Comparison of ENCODE assay signal across 9 mouse cellular contexts in genomic region chr4:45890066-45890761, GRCm38 (mm10). TPM values are rescaled to one million over a fixed set of nuclear protein-coding genes. Genes with fewer than 3 reads are reported as not detected.
DNase-seq lines count a peak whose midpoint lies in the region; ATAC-seq and TF ChIP-seq lines count a peak whose summit lies in the region.
"Had no signal": no experiment of that assay in that cellular context is flagged by ENCODE, and none has a peak within 500 bp of the region (broad histone marks: within the 10 kb centered on the region; RNA-seq: fewer than 3 reads in every experiment).

Gene Ccdc180, plus strand, starts transcription at chr4:45890303.

- ATAC-seq in intestine, embryonic 16.5 days: peak; percentile 89

- H3K4me1 ChIP-seq in intestine, embryonic 16.5 days (ENCODE audit: control insufficient read depth, insufficient read depth, low read length): peaks cover 6% of the 10 kb centered on the region; the same call in 1 of the 2 replicates
- H3K4me1 ChIP-seq in midbrain, embryonic 10.5 days: peaks cover 18% of the 10 kb centered on the region
- H3K4me1 ChIP-seq in small intestine, adult 2 months (ENCODE audit: control insufficient read depth, insufficient read depth, insufficient read length, low read length): no peaks in the 10 kb centered on the region

- no peaks in the 10 kb centered on the region for H3K9me3 ChIP-seq in intestine, embryonic 16.5 days (ENCODE audit: control insufficient read depth, low read length)
- no peaks in the 10 kb centered on the region for H3K9me3 ChIP-seq in midbrain, embryonic 10.5 days (replicated peaks)

- no peaks in the 10 kb centered on the region for H3K27me3 ChIP-seq in intestine, embryonic 16.5 days (replicated peaks; ENCODE audit: control insufficient read depth, insufficient read depth, low read length)
- H3K27me3 ChIP-seq in midbrain, embryonic 10.5 days (ENCODE audit: low read depth, poor library complexity, severe bottlenecking): no peaks in the 10 kb centered on the region
- no peaks in the 10 kb centered on the region for H3K27me3 ChIP-seq in small intestine, adult 2 months (ENCODE audit: control insufficient read depth, insufficient read depth, low read length)

- no peak for TF ChIP-seq POLR2A in small intestine, adult 2 months (IDR thresholded peaks at IDR 0.05; ENCODE audit: low read depth, low read length)

- no peak within 1 kb of the TSS for H3K4me2 ChIP-seq in intestine, embryonic 16.5 days (ENCODE audit: low read depth, low read length)

- no peak within 1 kb of the TSS for H3K4me3 ChIP-seq in intestine, embryonic 16.5 days (ENCODE audit: low read length)
- H3K4me3 ChIP-seq in midbrain, embryonic 10.5 days: peak within 1 kb of the TSS; percentile 41
- no peak within 1 kb of the TSS for H3K4me3 ChIP-seq in small intestine, adult 2 months (ENCODE audit: low read depth, low read length)

- 14% methylated on average over 19 of the region's 19 CpGs for WGBS in intestine, embryonic 16.5 days
- WGBS in midbrain, embryonic 10.5 days: 10% methylated on average over 19 of the region's 19 CpGs
- 18% methylated on average over 19 of the region's 19 CpGs for WGBS in small intestine, adult 2 months

- no peaks in the 10 kb centered on the region for H3K36me3 ChIP-seq in intestine, embryonic 16.5 days (ENCODE audit: control insufficient read depth, insufficient read depth, low read length)
- H3K36me3 ChIP-seq in midbrain, embryonic 10.5 days: no peaks in the 10 kb centered on the region
- no peaks in the 10 kb centered on the region; the same call in 1 of the 2 replicates for H3K36me3 ChIP-seq in small intestine, adult 2 months (ENCODE audit: control insufficient read depth, insufficient read depth, low read length)

- no peak for TF ChIP-seq CTCF in small intestine, adult 2 months (IDR thresholded peaks at IDR 0.05; ENCODE audit: extremely low read depth, insufficient read length, insufficient replicate concordance, low read depth, low read length)

- peak; percentile 70 for DNase-seq in Muller cell, postnatal 12 days (ENCODE audit: inconsistent ontology term)
- DNase-seq in c-Kit-positive CD71-positive TER-119-negative erythroid progenitor cells, embryonic 14.5 days (ENCODE audit: low read depth): peak; percentile 14
- peak; percentile 32 for DNase-seq in gastrocnemius, postnatal 25 days
- DNase-seq in left cerebral cortex, postnatal 25 days (ENCODE audit: low spot score in 2 of 2): peak; percentile 24 to 35
- DNase-seq in midbrain, embryonic 10.5 days (ENCODE audit: low spot score): peak; percentile 83
- no peak for DNase-seq in cerebellum, adult 11 months

- no peak within 1 kb of the TSS for H3K9ac ChIP-seq in intestine, embryonic 16.5 days (ENCODE audit: low read depth, low read length)

- intact Hi-C loops in left cerebral cortex, postnatal 25 days (cut with DNase I): no loop called here

- H3K27ac ChIP-seq in intestine, embryonic 16.5 days (ENCODE audit: low read length): no peak within 1 kb of the TSS
- no peak within 1 kb of the TSS for H3K27ac ChIP-seq in midbrain, embryonic 10.5 days (replicated peaks)
- H3K27ac ChIP-seq in small intestine, adult 2 months (ENCODE audit: insufficient read depth, low read depth, low read length): 0 out of 2 replicates have a peak within 1 kb of the TSS, but pooled peaks have one; percentile 5

RNA-seq across cellular contexts. Expression of gene Ccdc180, which starts in this region (rescaled TPM):
- total RNA-seq in gastrocnemius, postnatal 25 days (2021): not detected
- 0.15 and 0.16 TPM in 2 replicates for polyA plus RNA-seq in intestine, embryonic 16.5 days (2015; fragmentation: Nextera tagmentation; extraction: Ambion mirVana)
- not detected for total RNA-seq in left cerebral cortex, postnatal 25 days (2021)
- 0.02 TPM in 1 of 2 replicates, not detected in the other for polyA plus RNA-seq in midbrain, embryonic 10.5 days (2016; fragmentation: Nextera tagmentation; extraction: Ambion mirVana)
- polyA plus RNA-seq in small intestine, adult 2 months (2012; rRNA removed): not detected in 2 replicates
- total RNA-seq: gastrocnemius, postnatal 4 days had no signal

Comparison
In these comparisons a context has a peak if more than half of its experiments do, and no peak if none do; other contexts are left out.
1. Peak in DNase-seq in gastrocnemius, postnatal 25 days; RNA of the gene not detected or under 1 TPM.
2. Peak in ATAC-seq in intestine, embryonic 16.5 days; RNA of the gene not detected or under 1 TPM.
3. Peak in DNase-seq in left cerebral cortex, postnatal 25 days; RNA of the gene not detected or under 1 TPM.
4. Peak in DNase-seq and H3K4me3 ChIP-seq in midbrain, embryonic 10.5 days; RNA of the gene not detected or under 1 TPM.